Mouse (Mus musculus): ENCODE data around the gene Lrmp.

DNA sequence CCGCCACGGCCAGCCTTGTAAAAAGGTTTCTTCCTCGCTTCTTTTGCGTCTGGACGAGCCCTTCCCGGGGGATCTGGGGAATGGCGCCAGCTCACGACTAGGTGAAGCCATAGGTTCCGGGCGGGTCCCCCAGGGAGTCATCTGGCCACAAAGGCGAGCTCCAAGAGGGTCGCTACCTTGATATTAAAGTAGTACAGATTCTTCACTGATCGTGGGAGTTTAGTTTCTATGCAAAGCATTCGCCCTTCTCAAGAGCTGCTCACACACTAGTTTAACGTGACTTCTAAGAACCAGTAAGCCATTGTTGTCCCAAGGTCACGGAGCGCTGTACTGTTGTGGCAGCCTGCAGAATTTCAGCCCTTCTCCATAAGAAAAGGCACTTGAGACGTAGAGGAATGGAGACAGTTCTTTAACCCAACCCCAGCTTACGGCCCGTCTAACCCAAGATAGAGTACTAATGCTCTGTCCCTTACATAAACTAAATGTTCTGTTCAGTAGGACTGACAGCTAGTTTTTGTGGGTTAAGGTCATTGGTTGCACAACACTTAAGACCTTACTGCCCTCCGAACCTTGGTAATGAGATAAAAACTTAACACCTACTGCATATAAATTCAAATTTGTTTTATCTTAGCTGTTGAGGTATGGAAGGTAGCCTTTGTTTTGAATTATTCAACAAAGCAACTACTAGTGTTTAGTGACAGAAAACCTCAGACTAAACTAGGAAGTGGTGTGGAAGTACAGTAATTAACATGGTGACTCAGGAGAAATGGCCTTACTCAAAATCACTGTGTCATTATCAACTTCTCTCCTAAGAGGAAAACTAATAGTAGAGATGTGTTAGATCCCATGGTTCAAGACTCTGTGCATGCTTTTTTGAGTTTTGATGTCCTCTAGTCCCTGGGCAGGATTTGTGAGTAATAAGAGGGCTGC lies 96.2 kb downstream of the Lrmp start:
- no peak for TF ChIP-seq TCF12 (IDR thresholded peaks at IDR 0.05; ENCODE audit: insufficient read depth, poor library complexity, severe bottlenecking)
- TF ChIP-seq POLR2AphosphoS2 (IDR thresholded peaks at IDR 0.05; ENCODE audit: insufficient read length, low read depth), result no peak
- no peak for TF ChIP-seq REST (IDR thresholded peaks at IDR 0.05; ENCODE audit: insufficient read depth, insufficient read length)
- no peak for TF ChIP-seq MYOD1 (IDR thresholded peaks at IDR 0.05; ENCODE audit: control insufficient read depth in 1 of 3, insufficient read length in 2 of 3, low read depth in 2 of 3)
- no peak for TF ChIP-seq TCF3 (IDR thresholded peaks at IDR 0.05; ENCODE audit: insufficient read length, low read depth)
